Mouse (Mus musculus) MEL (cell line): ENCODE results near the gene Nr3c2. TPM values are rescaled to one million over a fixed set of nuclear protein-coding genes. Genes with fewer than 3 reads are reported as not detected.

Experiments used
- DNase-seq: peaks from one replicate; pipeline ENCODE4 v3.0.0; 2011; ENCODE audit warnings: low read depth, low spot score
- H3K27ac ChIP-seq: 2 replicates; pipeline ENCODE4 v1.5.1; 2012; ENCODE audit warnings: low read depth, mild to moderate bottlenecking, control low read depth, low read length, moderate library complexity; ENCODE audit not compliant: control insufficient read depth
- H3K27me3 ChIP-seq, 2 experiments: fragments of 150-350 bp in 1 of 2; sonication (generic) in 1 of 2; 2 replicates each; pipeline ENCODE4 v1.6.1; 2012; ENCODE audit warnings: low read length in 2 of 2, mild to moderate bottlenecking in 2 of 2, improper control_type of control experiment in 1 of 2, moderate library complexity in 1 of 2; ENCODE audit not compliant: insufficient read depth in 2 of 2, control insufficient read depth in 1 of 2
- H3K36me3 ChIP-seq, 2 experiments: 2 replicates each; pipeline ENCODE4 v1.6.1; 2012 to 2014; ENCODE audit warnings: low read length in 2 of 2, improper control_type of control experiment in 1 of 2, inconsistent platforms in 1 of 2, mild to moderate bottlenecking in 1 of 2; ENCODE audit not compliant: insufficient read depth in 2 of 2, control insufficient read depth in 1 of 2
- H3K4me1 ChIP-seq, 2 experiments: fragments of 150-350 bp in 1 of 2; sonication (generic) in 1 of 2; 2 replicates each; pipeline ENCODE4 v1.6.1; 2012; ENCODE audit warnings: low read length in 2 of 2, improper control_type of control experiment in 1 of 2, mild to moderate bottlenecking in 1 of 2; ENCODE audit not compliant: insufficient read depth in 2 of 2, control insufficient read depth in 1 of 2
- H3K4me3 ChIP-seq, 2 experiments: fragments of 150-350 bp in 1 of 2; sonication (generic) in 1 of 2; 2 replicates each; pipeline ENCODE4 v1.5.1; 2012; ENCODE audit warnings: low read depth in 2 of 2, low read length in 2 of 2, mild to moderate bottlenecking in 2 of 2, moderate library complexity in 2 of 2, control low read depth in 1 of 2, improper control_type of control experiment in 1 of 2; ENCODE audit not compliant: control insufficient read depth in 1 of 2, insufficient read depth in 1 of 2
- H3K79me2 ChIP-seq: 2 replicates; pipeline ENCODE4 v1.6.1; 2012; ENCODE audit warnings: mild to moderate bottlenecking, low read length, moderate library complexity; ENCODE audit not compliant: control insufficient read depth, poor library complexity, insufficient read depth
- H3K9ac ChIP-seq: 2 replicates; pipeline ENCODE4 v1.6.1; 2012; ENCODE audit warnings: low read depth, mild to moderate bottlenecking, control low read depth, low read length, moderate library complexity; ENCODE audit not compliant: control insufficient read depth, poor library complexity, severe bottlenecking
- H3K9me3 ChIP-seq: fragments of 150-350 bp; sonication (generic); replicated peaks from 2 replicates; pipeline ENCODE4 v1.6.1; 2012; ENCODE audit warnings: mild to moderate bottlenecking, low read length, improper control_type of control experiment, moderate library complexity; ENCODE audit not compliant: insufficient read depth
- CHD2 ChIP-seq: IDR thresholded peaks from 2 replicates; pipeline ENCODE4 v1.6.1; 2011; ENCODE audit warnings: low read length, improper control_type of control experiment
- CTCF ChIP-seq, 3 experiments: IDR thresholded peaks in 2 of 3; conservative IDR thresholded peaks in 1 of 3; 2 replicates each; pipeline ENCODE4 v1.5.1; 2011 to 2012; ENCODE audit warnings: low read length in 3 of 3, low read depth in 2 of 3, mild to moderate bottlenecking in 2 of 3, improper control_type of control experiment in 1 of 3, inconsistent platforms in 1 of 3, mixed read lengths in 1 of 3, moderate library complexity in 1 of 3; ENCODE audit not compliant: control insufficient read depth in 1 of 3, insufficient read depth in 1 of 3, poor library complexity in 1 of 3, severe bottlenecking in 1 of 3
- E2F4 ChIP-seq: IDR thresholded peaks from 2 replicates; pipeline ENCODE4 v1.6.1; 2011; ENCODE audit warnings: low read depth, low read length, improper control_type of control experiment, borderline replicate concordance
- ELF1 ChIP-seq: IDR thresholded peaks from 2 replicates; pipeline ENCODE4 v1.6.1; 2014; ENCODE audit warnings: low read depth, mild to moderate bottlenecking, inconsistent platforms, low read length, improper control_type of control experiment, moderate library complexity
- EP300 ChIP-seq, 2 experiments: IDR thresholded peaks; 2 replicates each; pipeline ENCODE4 v1.6.1; 2011; ENCODE audit warnings: improper control_type of control experiment in 2 of 2, low read length in 2 of 2, low read depth in 1 of 2, mild to moderate bottlenecking in 1 of 2
- ETS1 ChIP-seq: IDR thresholded peaks from 2 replicates; pipeline ENCODE4 v1.6.1; 2012; ENCODE audit warnings: low read depth, mild to moderate bottlenecking, inconsistent platforms, low read length, improper control_type of control experiment, moderate library complexity
- GABPA ChIP-seq: IDR thresholded peaks from 2 replicates; pipeline ENCODE4 v1.6.1; 2012; ENCODE audit warnings: low read depth, mild to moderate bottlenecking, inconsistent platforms, low read length, improper control_type of control experiment, moderate library complexity
- GATA1 ChIP-seq: IDR thresholded peaks from 2 replicates; pipeline ENCODE4 v1.6.1; 2011; ENCODE audit warnings: low read depth, low read length, improper control_type of control experiment
- HCFC1 ChIP-seq: IDR thresholded peaks from 2 replicates; pipeline ENCODE4 v1.6.1; 2012; ENCODE audit warnings: low read depth, mild to moderate bottlenecking, inconsistent platforms, low read length, improper control_type of control experiment, moderate library complexity
- JUND ChIP-seq: IDR thresholded peaks from 2 replicates; pipeline ENCODE4 v1.6.1; 2011; ENCODE audit warnings: low read depth, mild to moderate bottlenecking, improper control_type of control experiment, low read length
- KAT2A ChIP-seq: conservative IDR thresholded peaks from 2 replicates; pipeline ENCODE4 v1.6.1; 2012; ENCODE audit warnings: low read depth, low read length, improper control_type of control experiment, inconsistent platforms
- MAFK ChIP-seq: IDR thresholded peaks from 2 replicates; pipeline ENCODE4 v1.6.1; 2011; ENCODE audit warnings: low read depth, mild to moderate bottlenecking, low read length, improper control_type of control experiment, borderline replicate concordance
- MAX ChIP-seq: IDR thresholded peaks from 2 replicates; pipeline ENCODE4 v1.6.1; 2011; ENCODE audit warnings: low read length, improper control_type of control experiment
- MEF2A ChIP-seq: IDR thresholded peaks from 2 replicates; pipeline ENCODE4 v1.6.1; 2014; ENCODE audit warnings: low read depth, mild to moderate bottlenecking, inconsistent platforms, low read length, improper control_type of control experiment; ENCODE audit not compliant: poor library complexity, insufficient replicate concordance, severe bottlenecking; ENCODE audit errors: extremely low read depth
- MXI1 ChIP-seq: IDR thresholded peaks from 2 replicates; pipeline ENCODE4 v1.6.1; 2011; ENCODE audit warnings: mild to moderate bottlenecking, low read depth, low read length, improper control_type of control experiment
- MYC ChIP-seq: IDR thresholded peaks from 2 replicates; pipeline ENCODE4 v1.6.1; 2011; ENCODE audit warnings: low read depth, mild to moderate bottlenecking, low read length, improper control_type of control experiment, moderate library complexity
- POLR2A ChIP-seq, 2 experiments: IDR thresholded peaks; 2 replicates each; pipeline ENCODE4 v1.6.1; 2011 to 2012; ENCODE audit warnings: low read length in 2 of 2, mild to moderate bottlenecking in 2 of 2, control low read depth in 1 of 2, improper control_type of control experiment in 1 of 2, low read depth in 1 of 2, moderate library complexity in 1 of 2; ENCODE audit not compliant: control insufficient read depth in 1 of 2, insufficient read depth in 1 of 2, poor library complexity in 1 of 2
- POLR2AphosphoS2 ChIP-seq: IDR thresholded peaks from 2 replicates; pipeline ENCODE4 v1.6.1; 2011; ENCODE audit warnings: low read length, improper control_type of control experiment
- POLR2AphosphoS5 ChIP-seq: IDR thresholded peaks from 2 replicates; pipeline ENCODE4 v1.6.1; 2012; ENCODE audit warnings: low read depth, borderline replicate concordance, mild to moderate bottlenecking, inconsistent platforms, low read length, moderate library complexity, mixed read lengths
- RCOR1 ChIP-seq: IDR thresholded peaks from 2 replicates; pipeline ENCODE4 v1.6.1; 2012; ENCODE audit warnings: low read depth, mild to moderate bottlenecking, inconsistent platforms, low read length, improper control_type of control experiment
- SIN3A ChIP-seq: IDR thresholded peaks from 2 replicates; pipeline ENCODE4 v1.6.1; 2012; ENCODE audit warnings: low read length, improper control_type of control experiment, inconsistent platforms
- TCF12 ChIP-seq: IDR thresholded peaks from 2 replicates; pipeline ENCODE4 v1.6.1; 2014; ENCODE audit warnings: low read depth, mild to moderate bottlenecking, inconsistent platforms, low read length, improper control_type of control experiment, moderate library complexity
- USF2 ChIP-seq, 2 experiments: IDR thresholded peaks; 2 replicates each; pipeline ENCODE4 v1.6.1; 2011 to 2012; ENCODE audit warnings: improper control_type of control experiment in 2 of 2, low read length in 2 of 2, borderline replicate concordance in 1 of 2, inconsistent platforms in 1 of 2, low read depth in 1 of 2, mild to moderate bottlenecking in 1 of 2; ENCODE audit not compliant: insufficient read depth in 1 of 2
- ZC3H11A ChIP-seq: IDR thresholded peaks from 2 replicates; pipeline ENCODE4 v1.6.1; 2012; ENCODE audit warnings: low read depth, mild to moderate bottlenecking, inconsistent platforms, low read length, improper control_type of control experiment
- ZKSCAN1 ChIP-seq: IDR thresholded peaks from 2 replicates; pipeline ENCODE4 v1.6.1; 2012; ENCODE audit warnings: low read depth, mild to moderate bottlenecking, inconsistent platforms, low read length, improper control_type of control experiment, moderate library complexity
- ZNF384 ChIP-seq: IDR thresholded peaks from 2 replicates; pipeline ENCODE4 v1.6.1; 2012; ENCODE audit warnings: low read depth, mild to moderate bottlenecking, inconsistent platforms, low read length, improper control_type of control experiment
- polyA plus RNA-seq, 2 experiments: library from polyadenylated mRNA; stranded (reverse) in 1 of 2; unstranded in 1 of 2; fragments of >175 nt in 1 of 2; fragments of >200 nt in 1 of 2; gene quantifications; 2 replicates each; pipeline versions ENCODE4 v1.2.1 to v1.2.4; 2012; ENCODE audit warnings: low replicate concordance in 2 of 2, low read depth in 1 of 2; ENCODE audit not compliant: insufficient read length in 2 of 2, insufficient read depth in 1 of 2, missing spikeins in 1 of 2
- total RNA-seq: library from RNA; depleted of rRNA; stranded (reverse); fragments of 300-350 nt; gene quantifications from 2 replicates; pipeline ENCODE4 v1.2.3, GENCODE M21; 2012

Nr3c2 gene
- total and polyA plus RNA-seq, 3 experiments = 1.0 to 1.5 TPM; not detected in 1

- H3K27ac ChIP-seq = no peak overlapping the region
- no peak overlapping the region for H3K4me3 ChIP-seq
- no peaks in the 10 kb centered on the region for H3K36me3 ChIP-seq
- H3K9ac ChIP-seq = no peak overlapping the region
- H3K79me2 ChIP-seq = no peaks in the 10 kb centered on the region
- no peaks in the 10 kb centered on the region for H3K9me3 ChIP-seq
- DNase-seq = no peak
- no peaks in the 10 kb centered on the region for H3K4me1 ChIP-seq
- TF ChIP-seq SIN3A = no peak
- TF ChIP-seq ZKSCAN1 = no peak
- no peak for TF ChIP-seq ETS1
- TF ChIP-seq CHD2 = no peak
- no peak for TF ChIP-seq MEF2A
- TF ChIP-seq POLR2AphosphoS2 = no peak
- no peak for TF ChIP-seq MXI1
- TF ChIP-seq USF2 (IDR thresholded peaks at IDR 0.05; ENCODE audit: borderline replicate concordance in 1 of 2, insufficient read depth in 1 of 2, low read depth in 1 of 2, low read length in 2 of 2) = no peak
- TF ChIP-seq CTCF (IDR thresholded peaks at IDR 0.05 in 2 of 3, conservative IDR thresholded peaks at IDR 0.05 in 1 of 3; ENCODE audit: control insufficient read depth in 1 of 3, insufficient read depth in 1 of 3, low read depth in 2 of 3, low read length in 3 of 3, poor library complexity in 1 of 3, severe bottlenecking in 1 of 3) = no peak
- no peak for TF ChIP-seq HCFC1
- no peak for TF ChIP-seq ELF1
- no peak for TF ChIP-seq JUND
- TF ChIP-seq, all 39 proteins: peak for 0
- no peaks in the 10 kb centered on the region for H3K27me3 ChIP-seq
Observed at GRCm38 (mm10) chr8:77133797-77134385, 234.6 kb downstream of the Nr3c2 start.

- H3K79me2 ChIP-seq = no peaks in the 10 kb centered on the region
- H3K9me3 ChIP-seq = no peaks in the 10 kb centered on the region
- no peaks in the 10 kb centered on the region for H3K4me1 ChIP-seq
- no peak for DNase-seq
- H3K9ac ChIP-seq = no peak overlapping the region
- H3K27me3 ChIP-seq = no peaks in the 10 kb centered on the region
- no peak for TF ChIP-seq TCF12
- no peak for TF ChIP-seq EP300 (IDR thresholded peaks at IDR 0.05; ENCODE audit: low read depth in 1 of 2, low read length in 2 of 2)
- no peak for TF ChIP-seq POLR2A (IDR thresholded peaks at IDR 0.05; ENCODE audit: control insufficient read depth in 1 of 2, insufficient read depth in 1 of 2, low read depth in 1 of 2, low read length in 2 of 2, poor library complexity in 1 of 2)
- no peak for TF ChIP-seq MEF2A
- no peak for TF ChIP-seq KAT2A
- TF ChIP-seq ZC3H11A = no peak
- TF ChIP-seq MAFK = no peak
- TF ChIP-seq GATA1 = no peak
- TF ChIP-seq ETS1 = no peak
- no peak for TF ChIP-seq JUND
- TF ChIP-seq ZNF384 = no peak
- no peak for TF ChIP-seq GABPA
- TF ChIP-seq MYC = no peak
- TF ChIP-seq POLR2AphosphoS5 = no peak
- TF ChIP-seq RCOR1 = no peak
- no peak for TF ChIP-seq E2F4
- no peak for TF ChIP-seq MAX
- TF ChIP-seq HCFC1 = no peak
- no peak overlapping the region for H3K4me3 ChIP-seq
- no peak overlapping the region for H3K27ac ChIP-seq
- no peaks in the 10 kb centered on the region for H3K36me3 ChIP-seq
Observed at GRCm38 (mm10) chr8:77145285-77145684, 246.0 kb downstream of the Nr3c2 start.
